Mouse (Mus musculus): ENCODE data around the gene Pip5kl1. TPM values are rescaled to one million over a fixed set of nuclear protein-coding genes. Genes with fewer than 3 reads are reported as not detected.
A peak's percentile ranks its signal among the peaks of the same experiment; 100 is the strongest.

Gene Pip5kl1
- polyA plus RNA-seq, 1 experiment from 2014 or later, result 9.2 TPM

- no peak for ATAC-seq (ENCODE audit: low read depth)
- Histone ChIP-seq H3K36me3 (peaks cover 12% of the 10 kb centered on the region; the same call in 1 of the 2 replicates), H3K27ac (replicated peaks) (no peak overlapping the region), H3K4me3 (no peak overlapping the region), H3K9me3 (no peaks in the 10 kb centered on the region), H3K4me2 (no peak overlapping the region), H3K9ac (no peak overlapping the region), H3K27me3 (no peaks in the 10 kb centered on the region), H3K4me1 (replicated peaks) (peaks cover 38% of the 10 kb centered on the region)
- 78% methylated on average over 6 of the region's 6 CpGs for WGBS
Measured at GRCm38 (mm10) chr2:32591249-32591648, 16.7 kb downstream of the Pip5kl1 start.

- Histone ChIP-seq H3K9me3 (no peaks in the 10 kb centered on the region), H3K4me3 (no peak overlapping the region), H3K27ac (replicated peaks) (peak overlapping the region; percentile 28; the same call in 1 of the 2 replicates), H3K27me3 (no peaks in the 10 kb centered on the region), H3K4me2 (no peak overlapping the region), H3K4me1 (replicated peaks) (no peaks in the 10 kb centered on the region; the same call in 1 of the 2 replicates), H3K36me3 (peaks cover 23% of the 10 kb centered on the region), H3K9ac (no peak overlapping the region)
- 81% methylated on average over 13 of the region's 13 CpGs for WGBS
- ATAC-seq (ENCODE audit: low read depth), result no peak
Measured at GRCm38 (mm10) chr2:32596725-32597124, 22.1 kb downstream of the Pip5kl1 start.

DNA sequence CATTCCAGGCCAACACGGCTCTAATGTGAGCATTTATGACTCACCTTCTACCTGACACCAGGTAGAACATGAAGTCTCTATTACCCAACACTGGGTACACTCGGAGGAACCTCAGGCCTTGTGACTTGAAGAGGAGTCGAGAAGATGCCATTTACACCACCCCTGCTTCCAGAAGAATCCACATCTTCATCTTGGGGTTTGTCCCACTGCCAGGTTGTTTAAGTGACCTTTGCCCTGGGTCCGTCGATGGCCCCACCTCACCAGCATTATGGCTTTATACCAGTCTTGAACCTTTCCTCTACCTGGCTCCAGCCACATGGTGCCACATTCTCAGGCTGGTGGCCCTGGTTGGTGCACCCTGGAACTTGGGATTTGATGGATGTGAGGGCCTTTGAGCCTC lies 22.7 kb downstream of the Pip5kl1 start:
- WGBS, result 89% methylated on average over 5 of the region's 5 CpGs
- no peak overlapping the region for H3K4me3 ChIP-seq
- H3K27ac ChIP-seq (replicated peaks), result 0 out of 2 replicates have a peak overlapping the region, but pooled peaks have one; percentile 28

DNA sequence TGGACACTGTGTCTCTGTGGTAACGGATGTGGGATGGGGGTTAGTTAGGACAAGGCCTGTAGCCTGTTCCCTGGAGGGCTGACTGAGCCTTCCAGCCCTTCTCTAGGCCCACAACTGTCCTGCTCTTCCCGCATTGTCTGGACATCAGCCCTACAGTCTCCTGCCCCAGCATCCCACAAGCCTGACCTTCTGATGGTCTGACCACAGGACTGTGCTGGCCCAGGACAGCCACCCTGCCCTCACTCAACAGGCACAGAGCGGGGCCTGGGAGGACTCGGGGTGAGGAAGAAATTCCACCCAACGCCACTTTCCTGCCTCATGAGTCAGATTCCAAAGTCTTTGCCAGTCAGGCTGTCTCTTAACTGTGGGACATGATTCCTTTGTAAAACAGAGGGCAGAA lies 23.1 kb downstream of the Pip5kl1 start:
- Histone ChIP-seq H3K36me3 (peaks cover 23% of the 10 kb centered on the region), H3K4me1 (replicated peaks) (peaks cover 3% of the 10 kb centered on the region; the same call in 1 of the 2 replicates), H3K27ac (replicated peaks) (no peak overlapping the region), H3K9me3 (no peaks in the 10 kb centered on the region), H3K4me3 (no peak overlapping the region), H3K4me2 (no peak overlapping the region), H3K9ac (no peak overlapping the region), H3K27me3 (no peaks in the 10 kb centered on the region)
- WGBS, result 91% methylated on average over 5 of the region's 5 CpGs
- ATAC-seq (ENCODE audit: low read depth), result no peak

More for the DNA sequence above, 22.7 kb downstream of the Pip5kl1 start:
- H3K27me3 ChIP-seq, result no peaks in the 10 kb centered on the region
- H3K36me3 ChIP-seq, result peaks cover 23% of the 10 kb centered on the region
- H3K4me1 ChIP-seq (replicated peaks), result no peaks in the 10 kb centered on the region; the same call in 1 of the 2 replicates
- no peak overlapping the region for H3K9ac ChIP-seq
- no peak overlapping the region for H3K4me2 ChIP-seq
- ATAC-seq (ENCODE audit: low read depth), result no peak
- H3K9me3 ChIP-seq, result no peaks in the 10 kb centered on the region

- H3K4me3 ChIP-seq, result no peak overlapping the region
- no peaks in the 10 kb centered on the region for H3K9me3 ChIP-seq
- no peak overlapping the region for H3K9ac ChIP-seq
- peaks cover 4% of the 10 kb centered on the region; the same call in 1 of the 2 replicates for H3K4me1 ChIP-seq (replicated peaks)
- no peak for ATAC-seq (ENCODE audit: low read depth)
- no peak overlapping the region for H3K27ac ChIP-seq (replicated peaks)
- peaks cover 23% of the 10 kb centered on the region for H3K36me3 ChIP-seq
- H3K4me2 ChIP-seq, result no peak overlapping the region
- 89% methylated on average over 8 of the region's 8 CpGs for WGBS
- H3K27me3 ChIP-seq, result no peaks in the 10 kb centered on the region
Measured at GRCm38 (mm10) chr2:32598506-32598905, 23.9 kb downstream of the Pip5kl1 start.

DNA sequence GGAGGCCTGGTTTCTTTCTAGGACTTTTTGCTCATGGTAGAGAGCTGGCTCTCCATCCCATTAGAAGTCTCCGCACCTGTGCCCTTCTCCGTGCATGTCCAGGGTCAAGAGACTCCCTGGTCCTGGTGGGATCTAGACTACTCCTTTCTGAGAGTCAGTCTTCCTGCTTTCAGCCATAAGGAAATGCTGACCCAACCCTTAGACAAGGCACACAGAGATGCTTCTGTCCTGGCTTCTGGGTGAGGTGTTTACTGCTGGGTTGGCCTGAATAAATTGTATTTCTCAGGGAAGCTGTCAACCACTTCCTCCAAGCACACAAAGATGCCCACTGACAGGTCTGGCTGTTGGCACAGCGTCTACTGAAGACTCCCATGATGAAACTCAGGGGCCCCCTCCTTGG lies 24.8 kb downstream of the Pip5kl1 start, which contains the start of gene St6galnac6:
TSS of gene St6galnac6 (plus strand) at position 301 of the 400 bp plus-strand sequence.
- H3K9me3 ChIP-seq, result no peaks in the 10 kb centered on the region
- H3K4me2 ChIP-seq, result no peak within 1 kb of the TSS
- H3K4me3 ChIP-seq, result no peak within 1 kb of the TSS
- peaks cover 4% of the 10 kb centered on the region; the same call in 1 of the 2 replicates for H3K4me1 ChIP-seq (replicated peaks)
- peaks cover 23% of the 10 kb centered on the region for H3K36me3 ChIP-seq
- H3K9ac ChIP-seq, result no peak within 1 kb of the TSS
- no peak for ATAC-seq (ENCODE audit: low read depth)
- H3K27me3 ChIP-seq, result no peaks in the 10 kb centered on the region
- WGBS, result 95% methylated on average over 3 of the region's 3 CpGs
- H3K27ac ChIP-seq (replicated peaks), result no peak within 1 kb of the TSS

GRCm38 (mm10) chr2:32601417-32602065 lies 26.9 kb downstream of the Pip5kl1 start:
- Histone ChIP-seq H3K9me3 (no peaks in the 10 kb centered on the region), H3K4me2 (no peak overlapping the region), H3K27me3 (no peaks in the 10 kb centered on the region), H3K36me3 (peaks cover 11% of the 10 kb centered on the region), H3K27ac (replicated peaks) (no peak overlapping the region), H3K4me1 (replicated peaks) (peaks cover 6% of the 10 kb centered on the region; the same call in 1 of the 2 replicates), H3K9ac (no peak overlapping the region), H3K4me3 (no peak overlapping the region)
- no peak for ATAC-seq (ENCODE audit: low read depth)
- WGBS, result 41% methylated on average over 8 of the region's 8 CpGs

- Histone ChIP-seq H3K9me3 (no peaks in the 10 kb centered on the region), H3K36me3 (peaks cover 4% of the 10 kb centered on the region), H3K4me1 (replicated peaks) (peaks cover 15% of the 10 kb centered on the region), H3K27me3 (0 out of 2 replicates have a peak, but pooled peaks cover 2% of the 10 kb centered on the region), H3K4me3 (peak overlapping the region; percentile 13; the same call in 1 of the 2 replicates), H3K4me2 (peak overlapping the region; percentile 42), H3K27ac (replicated peaks) (no peak overlapping the region), H3K9ac (no peak overlapping the region)
- WGBS, result under 1% methylated on average over 11 of the region's 11 CpGs
- ATAC-seq (ENCODE audit: low read depth), result no peak
Measured at GRCm38 (mm10) chr2:32602600-32603054, 28.0 kb downstream of the Pip5kl1 start.

- ATAC-seq (ENCODE audit: low read depth), result no peak
- Histone ChIP-seq H3K9me3 (no peaks in the 10 kb centered on the region), H3K9ac (no peak overlapping the region), H3K27ac (replicated peaks) (no peak overlapping the region), H3K4me3 (no peak overlapping the region), H3K36me3 (no peaks in the 10 kb centered on the region), H3K4me1 (replicated peaks) (peaks cover 29% of the 10 kb centered on the region), H3K27me3 (peaks cover 9% of the 10 kb centered on the region; the same call in 1 of the 2 replicates), H3K4me2 (no peak overlapping the region)
- WGBS, result 48% methylated on average over 10 of the region's 10 CpGs
Measured at GRCm38 (mm10) chr2:32604631-32605030, 30.0 kb downstream of the Pip5kl1 start.

- Histone ChIP-seq H3K9me3 (no peaks in the 10 kb centered on the region), H3K36me3 (no peaks in the 10 kb centered on the region), H3K27ac (replicated peaks) (no peak overlapping the region), H3K9ac (peak overlapping the region; percentile 80), H3K4me1 (replicated peaks) (peaks cover 39% of the 10 kb centered on the region), H3K27me3 (peaks cover 9% of the 10 kb centered on the region; the same call in 1 of the 2 replicates), H3K4me2 (peak overlapping the region; percentile 90), H3K4me3 (peak overlapping the region; percentile 71)
- 11% methylated on average over 55 of the region's 55 CpGs for WGBS
- peak; percentile 86 for ATAC-seq (ENCODE audit: low read depth)
Measured at GRCm38 (mm10) chr2:32606161-32607142, 31.9 kb downstream of the Pip5kl1 start.

- 7% methylated on average over 34 of the region's 34 CpGs for WGBS
- Histone ChIP-seq H3K4me2 (peak overlapping the region; percentile 90), H3K27ac (replicated peaks) (0 out of 2 replicates have a peak overlapping the region, but pooled peaks have one; percentile 18), H3K4me1 (replicated peaks) (peaks cover 39% of the 10 kb centered on the region), H3K9me3 (no peaks in the 10 kb centered on the region), H3K9ac (peak overlapping the region; percentile 80), H3K27me3 (peaks cover 9% of the 10 kb centered on the region; the same call in 1 of the 2 replicates), H3K36me3 (no peaks in the 10 kb centered on the region), H3K4me3 (peak overlapping the region; percentile 71)
- ATAC-seq (ENCODE audit: low read depth), result peak; percentile 64
Measured at GRCm38 (mm10) chr2:32607262-32607947, 32.8 kb downstream of the Pip5kl1 start.
